Mouse (Mus musculus): ENCODE measurements around the gene Zfp78. TPM values are rescaled to one million over a fixed set of nuclear protein-coding genes. Genes with fewer than 3 reads are reported as not detected.
"Not testable (repeated sequence)": the region's sequence is repeated elsewhere in the genome, so short reads cannot be mapped to it uniquely, and the experiment has no call there.

The Zfp78 gene
- total RNA-seq (2021): 1 to 10 TPM; 2.7 to 3.3 TPM

- DNase-seq (ENCODE audit: low spot score): peak; percentile 65
- intact Hi-C loops (cut with DNase I): loop anchor here (10.0 kb wide), 3 partner anchors 208 to 922 kb away; partner anchors contain the start of gene Zfp787
Measured at GRCm38 (mm10) chr7:6363047-6363488, at the start of gene Zfp78. Gene Zfp78, plus strand, starts transcription at chr7:6363280.

DNA sequence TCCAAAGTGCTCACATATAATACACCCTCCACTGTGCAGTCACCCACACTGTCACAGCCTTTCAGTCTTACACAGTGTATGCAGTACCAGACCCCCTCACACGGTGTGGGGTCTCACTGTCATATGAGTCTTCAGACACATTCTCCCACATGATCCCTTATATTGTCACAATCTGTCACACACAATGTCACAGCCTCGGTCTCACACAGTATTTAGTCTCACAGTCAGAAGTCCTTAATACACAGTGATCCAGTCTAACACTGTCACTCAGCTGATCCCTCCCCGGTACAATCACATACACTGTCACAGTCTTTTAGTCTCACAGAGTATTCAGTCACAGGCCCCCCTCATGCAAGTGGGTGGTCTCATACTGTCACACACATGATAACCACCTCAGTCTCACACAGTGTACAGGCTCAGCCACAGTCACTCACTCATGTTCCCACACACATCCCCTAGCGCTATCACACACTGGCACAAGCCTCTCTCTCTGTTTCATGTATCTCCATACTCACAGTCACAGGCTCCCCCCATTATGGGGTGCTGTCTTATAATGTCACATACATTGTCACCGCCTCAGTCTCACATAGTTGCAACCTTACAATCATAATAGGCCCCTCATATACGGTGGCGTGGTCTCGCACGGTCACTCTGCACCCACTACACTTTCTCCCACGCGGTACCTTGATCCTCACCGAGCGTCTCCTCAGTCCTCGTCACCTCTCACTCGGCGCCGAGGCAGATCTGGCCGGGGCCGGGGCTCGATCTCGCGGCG, 32.4 kb upstream of the Zfp78 start:
- no peak for DNase-seq (ENCODE audit: low spot score)
- intact Hi-C loops (cut with DNase I): no loop called here

- intact Hi-C loops (cut with DNase I): no loop called here
- DNase-seq (ENCODE audit: low spot score): peak; percentile 65
Measured at GRCm38 (mm10) chr7:6331233-6331956, 31.7 kb upstream of the Zfp78 start, which contains the start of gene Zfp583. Gene Zfp583, minus strand, starts transcription at chr7:6331285.

DNA sequence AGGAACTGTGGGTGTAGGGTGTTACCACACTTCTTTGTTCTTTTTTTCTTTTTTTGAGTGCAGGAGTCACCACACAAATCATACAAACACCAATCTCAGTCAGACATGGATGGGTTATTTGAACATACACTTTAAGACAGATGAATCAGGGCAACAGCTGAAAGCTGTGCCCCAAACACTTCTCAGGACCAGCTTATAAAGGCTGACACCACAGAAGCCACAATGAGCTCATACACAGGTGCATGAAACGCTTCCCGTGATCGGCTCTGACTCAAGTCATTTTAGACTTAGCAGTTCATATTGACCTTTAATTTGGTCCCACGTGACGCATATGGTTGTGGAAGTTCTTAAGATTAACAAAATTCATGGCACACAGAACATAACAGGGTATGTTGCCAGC, 23.2 kb upstream of the Zfp78 start:
- intact Hi-C loops (cut with DNase I): no loop called here
- DNase-seq (ENCODE audit: low spot score): no peak

- intact Hi-C loops (cut with DNase I): no loop called here
- peak; percentile 10 for DNase-seq (ENCODE audit: low spot score)
Measured at GRCm38 (mm10) chr7:6343501-6344071, 19.5 kb upstream of the Zfp78 start, which contains the start of gene Gm3854. Gene Gm3854, plus strand, starts transcription at chr7:6343759.

- intact Hi-C loops (cut with DNase I): no loop called here
- no peak for DNase-seq (ENCODE audit: low spot score)
Measured at GRCm38 (mm10) chr7:6344124-6344523, 19.0 kb upstream of the Zfp78 start.

GRCm38 (mm10) chr7:6358121-6358520, 5.0 kb upstream of the Zfp78 start:
- DNase-seq (ENCODE audit: low spot score): no peak
- intact Hi-C loops (cut with DNase I): loop anchor here (5.0 kb wide), 1 partner anchor 229 kb away; no protein-coding TSS in a partner anchor

GRCm38 (mm10) chr7:6358937-6359590, 4.0 kb upstream of the Zfp78 start:
- intact Hi-C loops (cut with DNase I): loop anchor here (1.0 to 5.0 kb wide), 2 partner anchors 72 to 228 kb away; no protein-coding TSS in a partner anchor
- DNase-seq (ENCODE audit: low spot score): no peak

DNA sequence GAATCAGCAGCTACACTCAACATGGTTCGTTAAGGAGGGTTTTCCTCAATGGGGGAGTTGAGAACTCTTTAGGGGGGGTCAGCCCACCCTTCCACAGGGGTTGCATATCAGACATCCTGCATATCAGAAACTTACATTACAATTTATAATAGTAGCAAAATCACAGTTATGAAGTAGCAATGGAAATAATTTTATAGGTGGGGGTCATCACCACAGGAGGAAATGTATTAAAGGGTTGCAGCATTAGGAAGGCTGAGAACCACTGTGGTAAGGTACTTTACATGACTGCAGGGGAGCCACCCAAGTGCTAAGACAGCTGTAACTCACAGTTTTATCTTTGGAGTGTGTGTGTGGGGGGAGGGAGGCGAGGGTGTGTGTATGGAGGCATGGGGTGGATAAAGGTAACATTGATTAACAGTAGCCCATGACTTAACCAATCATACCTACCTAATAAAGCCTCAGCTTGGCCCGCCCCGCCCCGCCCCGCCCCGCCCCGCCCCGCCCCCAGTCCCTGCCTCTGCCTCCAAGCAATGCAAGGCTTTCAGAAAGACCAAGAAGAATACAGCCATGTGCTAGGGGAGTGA, 2.5 kb upstream of the Zfp78 start:
- no peak for DNase-seq (ENCODE audit: low spot score)

DNA sequence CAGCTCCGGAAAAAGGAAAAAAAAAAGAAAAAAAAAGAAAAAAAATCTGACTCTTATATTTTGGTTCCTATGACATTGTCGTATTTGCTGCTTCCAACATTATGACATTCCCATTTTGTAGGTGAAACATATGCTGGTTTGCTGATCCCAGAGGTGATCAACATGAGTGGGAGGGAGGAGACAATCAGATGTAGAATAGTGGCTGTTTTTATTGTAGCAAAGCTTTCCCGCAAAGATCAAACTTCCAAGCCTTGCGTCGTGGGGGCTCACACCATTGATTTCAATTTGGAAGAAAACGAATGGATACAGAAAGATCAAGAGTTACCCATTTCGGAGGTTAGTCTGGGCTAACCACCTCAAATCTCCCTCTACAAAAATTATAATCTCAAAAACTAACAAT, 1.3 kb upstream of the Zfp78 start:
- intact Hi-C loops (cut with DNase I): loop anchor here (2.0 to 10.0 kb wide), 4 partner anchors 207 to 923 kb away; partner anchors contain the start of gene Zfp787
- DNase-seq (ENCODE audit: low spot score): no peak

More for the DNA sequence above, 2.5 kb upstream of the Zfp78 start:
- intact Hi-C loops (cut with DNase I): loop anchor here (2.0 to 10.0 kb wide), 4 partner anchors 206 to 924 kb away; partner anchors contain the start of gene Zfp787

DNA sequence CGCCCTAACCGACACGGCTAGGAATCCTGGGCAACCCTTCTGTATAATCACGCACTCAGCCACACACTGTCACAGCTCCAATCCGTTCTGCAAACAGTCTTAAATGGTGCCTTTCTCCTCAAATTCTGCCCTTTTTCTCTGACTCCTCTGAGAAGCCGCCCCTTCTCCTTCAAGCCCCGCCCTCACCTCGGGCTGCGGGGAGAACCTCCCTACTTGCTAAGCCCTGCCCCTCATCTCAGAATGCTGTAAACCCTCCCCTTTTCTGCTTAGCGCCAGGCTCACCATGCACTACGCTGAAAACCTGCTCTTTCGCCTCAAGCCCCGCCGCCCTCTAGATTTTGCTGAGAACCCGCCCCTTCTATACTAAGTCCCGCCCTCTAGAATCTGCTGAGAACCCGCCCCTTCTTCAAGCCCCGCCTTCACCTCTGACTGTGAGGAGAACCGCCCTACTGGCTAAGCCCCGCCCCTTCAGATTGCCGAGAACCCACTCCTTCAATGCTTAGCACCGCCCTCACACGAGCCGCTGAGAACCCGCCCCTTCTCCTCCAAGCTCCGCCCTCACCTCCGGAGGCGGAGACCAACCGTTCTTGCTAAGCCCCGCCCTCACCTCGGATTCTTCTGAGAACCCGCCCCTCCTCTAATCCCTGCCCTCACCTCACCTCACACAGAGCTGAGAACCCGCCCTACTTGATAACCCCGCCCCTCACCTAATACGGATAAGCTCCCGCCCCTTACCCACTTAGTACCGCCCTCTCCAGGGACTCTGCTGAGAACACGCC, 623 bp upstream of the Zfp78 start:
- DNase-seq (ENCODE audit: low spot score): peak; percentile 94
- intact Hi-C loops (cut with DNase I): loop anchor here (10.0 kb wide), 3 partner anchors 208 to 922 kb away; partner anchors contain the start of gene Zfp787

DNA sequence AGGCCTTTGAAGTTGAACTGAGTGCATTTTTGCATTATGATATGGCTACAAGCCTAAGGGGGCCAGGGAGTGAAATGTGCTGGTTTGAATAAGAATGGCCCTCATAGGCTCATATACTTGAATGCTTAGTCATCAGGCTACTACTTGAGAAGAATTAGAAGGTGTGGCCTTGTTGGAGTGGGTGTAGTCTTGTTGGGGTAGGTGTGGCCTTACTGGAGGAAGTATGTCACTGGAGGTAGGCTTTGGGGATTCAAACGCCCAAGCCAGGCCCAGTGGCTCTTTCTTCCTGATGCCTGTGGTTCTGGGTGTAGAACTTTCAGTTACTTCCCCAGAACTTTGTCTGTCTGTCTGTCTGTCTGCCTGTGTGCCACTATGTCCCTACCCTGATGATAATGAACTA, 1.7 kb downstream of the Zfp78 start:
- intact Hi-C loops (cut with DNase I): loop anchor here (1.0 to 10.0 kb wide), 5 partner anchors 18 to 920 kb away; partner anchors contain the start of genes Zfp28 and Zfp787
- DNase-seq (ENCODE audit: low spot score): no peak

- no peak for DNase-seq (ENCODE audit: low spot score)
- intact Hi-C loops (cut with DNase I): loop anchor here (10.0 kb wide), 3 partner anchors 212 to 918 kb away; partner anchors contain the start of gene Zfp787
Measured at GRCm38 (mm10) chr7:6367185-6367584, 4.1 kb downstream of the Zfp78 start.

DNA sequence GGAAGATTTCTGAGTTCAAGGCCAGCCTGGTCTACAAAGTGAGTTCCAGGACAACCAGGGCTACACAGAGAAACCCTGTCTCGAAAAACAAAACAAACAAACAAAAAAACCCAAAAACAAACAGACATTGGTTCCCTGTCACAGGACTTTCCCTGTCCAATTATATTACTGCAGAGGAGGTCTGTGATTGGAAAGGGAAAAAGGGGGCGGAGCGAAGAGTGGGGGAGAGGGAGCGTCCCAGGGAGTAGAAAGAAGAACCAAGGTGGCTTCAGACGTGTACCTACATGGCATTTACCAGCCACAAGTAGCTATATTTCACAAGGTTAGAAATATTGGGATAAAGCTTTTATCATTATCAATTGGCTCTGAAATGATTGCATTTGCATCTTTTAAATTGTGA, 5.1 kb downstream of the Zfp78 start:
- intact Hi-C loops (cut with DNase I): loop anchor here (10.0 kb wide), 3 partner anchors 213 to 917 kb away; partner anchors contain the start of gene Zfp787
- not testable (repeated sequence) for DNase-seq (ENCODE audit: low spot score)

DNA sequence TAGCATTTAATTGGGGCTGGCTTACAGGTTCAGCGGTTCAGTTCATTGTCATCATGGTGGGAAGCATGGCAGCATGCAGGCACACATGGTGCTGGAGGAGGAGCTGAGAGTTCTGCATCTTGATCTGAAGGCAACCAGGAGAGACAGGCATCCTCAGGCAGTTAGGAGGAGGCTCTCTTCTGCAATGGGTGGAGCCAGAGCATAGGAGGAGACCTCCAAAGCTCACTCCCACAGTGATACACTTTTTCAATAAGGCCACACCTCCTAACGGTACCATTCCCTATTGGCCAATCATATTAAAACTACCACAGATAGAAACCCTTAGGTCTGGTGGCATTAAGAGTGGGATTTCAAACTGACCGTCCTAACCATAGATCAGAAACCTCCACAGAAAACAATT, 6.4 kb downstream of the Zfp78 start:
- intact Hi-C loops (cut with DNase I): loop anchor here (10.0 kb wide), 3 partner anchors 215 to 915 kb away; partner anchors contain the start of gene Zfp787
- DNase-seq (ENCODE audit: low spot score): no peak

DNA sequence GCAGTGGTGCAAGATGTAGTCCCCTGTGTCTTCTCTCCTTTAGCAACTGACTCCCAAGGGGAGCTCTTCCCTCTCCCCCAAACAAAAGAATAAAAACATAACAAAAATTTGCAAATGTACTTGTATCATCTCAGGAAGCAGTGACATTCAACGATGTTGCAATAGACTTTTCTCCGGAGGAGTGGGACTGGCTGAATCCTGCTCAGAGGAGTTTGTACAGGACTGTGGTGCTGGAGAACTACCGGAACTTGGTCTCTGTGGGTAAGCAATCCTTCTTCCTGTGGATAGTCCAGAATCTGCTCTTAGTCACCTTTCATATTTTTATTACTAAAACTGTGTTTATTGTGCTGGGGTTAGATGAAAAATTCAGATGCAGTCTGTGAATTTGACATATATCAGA, 9.9 kb downstream of the Zfp78 start:
- no peak for DNase-seq (ENCODE audit: low spot score)
- intact Hi-C loops (cut with DNase I): no loop called here

- no peak for DNase-seq (ENCODE audit: low spot score)
- intact Hi-C loops (cut with DNase I): no loop called here
Measured at GRCm38 (mm10) chr7:6378441-6378840, 15.4 kb downstream of the Zfp78 start.

- no peak for DNase-seq (ENCODE audit: low spot score)
- intact Hi-C loops (cut with DNase I): loop anchor here (10.0 kb wide), 1 partner anchor 97 kb away; the partner anchor contains the start of gene Zfp667
Measured at GRCm38 (mm10) chr7:6381431-6381830, 18.4 kb downstream of the Zfp78 start.
